Mouse (Mus musculus): ENCODE data around the gene Gucy2d. TPM values are rescaled to one million over a fixed set of nuclear protein-coding genes. Genes with fewer than 3 reads are reported as not detected.

Gucy2d gene
- polyA plus RNA-seq, 1 experiment from 2014 or later = 0.05 TPM

- Histone ChIP-seq H3K4me1 (peaks cover 29% of the 10 kb centered on the region), H3K36me3 (no peaks in the 10 kb centered on the region), H3K27me3 (ENCODE audit: low read depth, poor library complexity, severe bottlenecking) (no peaks in the 10 kb centered on the region), H3K4me3 (no peak overlapping the region), H3K27ac (0 out of 2 replicates have a peak overlapping the region, but pooled peaks have one; percentile 1), H3K9me3 (replicated peaks) (no peaks in the 10 kb centered on the region)
- DNase-seq (ENCODE audit: low spot score) = no peak
- whole genome bisulfite sequencing = 57% methylated on average over 11 of the region's 11 CpGs
Observed at GRCm38 (mm10) chr7:98423546-98423945, 16.7 kb upstream of the Gucy2d start.

- Histone ChIP-seq H3K27me3 (ENCODE audit: low read depth, poor library complexity, severe bottlenecking) (no peaks in the 10 kb centered on the region), H3K27ac (no peak overlapping the region), H3K4me3 (no peak overlapping the region), H3K9me3 (replicated peaks) (no peaks in the 10 kb centered on the region), H3K36me3 (no peaks in the 10 kb centered on the region), H3K4me1 (peaks cover 23% of the 10 kb centered on the region)
- 83% methylated on average over 6 of the region's 6 CpGs for WGBS
- no peak for DNase-seq (ENCODE audit: low spot score)
Observed at GRCm38 (mm10) chr7:98424396-98424795, 15.8 kb upstream of the Gucy2d start.

- peaks cover 16% of the 10 kb centered on the region; the same call in 1 of the 2 replicates for H3K4me1 ChIP-seq
- DNase-seq (ENCODE audit: low spot score) = no peak
- H3K27ac ChIP-seq = no peak overlapping the region
- 96% methylated on average over 3 of the region's 3 CpGs for WGBS
- no peaks in the 10 kb centered on the region for H3K27me3 ChIP-seq (ENCODE audit: low read depth, poor library complexity, severe bottlenecking)
- no peak overlapping the region for H3K4me3 ChIP-seq
- no peaks in the 10 kb centered on the region for H3K9me3 ChIP-seq (replicated peaks)
- no peaks in the 10 kb centered on the region for H3K36me3 ChIP-seq
Observed at GRCm38 (mm10) chr7:98425551-98425950, 14.7 kb upstream of the Gucy2d start.

- no peak for DNase-seq (ENCODE audit: low spot score)
- Histone ChIP-seq H3K27ac (no peak overlapping the region), H3K36me3 (no peaks in the 10 kb centered on the region), H3K4me3 (no peak overlapping the region), H3K4me1 (peaks cover 16% of the 10 kb centered on the region; the same call in 1 of the 2 replicates), H3K27me3 (ENCODE audit: low read depth, poor library complexity, severe bottlenecking) (no peaks in the 10 kb centered on the region), H3K9me3 (replicated peaks) (no peaks in the 10 kb centered on the region)
- WGBS = 86% methylated on average over 5 of the region's 5 CpGs
Observed at GRCm38 (mm10) chr7:98426641-98427040, 13.6 kb upstream of the Gucy2d start.

- no peaks in the 10 kb centered on the region for H3K27me3 ChIP-seq (ENCODE audit: low read depth, poor library complexity, severe bottlenecking)
- 83% methylated on average over 11 of the region's 11 CpGs for WGBS
- no peak for DNase-seq (ENCODE audit: low spot score)
- no peaks in the 10 kb centered on the region for H3K36me3 ChIP-seq
- H3K9me3 ChIP-seq (replicated peaks) = no peaks in the 10 kb centered on the region
- H3K27ac ChIP-seq = 0 out of 2 replicates have a peak overlapping the region, but pooled peaks have one; percentile 28
- H3K4me1 ChIP-seq = peaks cover 16% of the 10 kb centered on the region; the same call in 1 of the 2 replicates
- H3K4me3 ChIP-seq = no peak overlapping the region
Observed at GRCm38 (mm10) chr7:98427115-98427835, 12.9 kb upstream of the Gucy2d start.

- 92% methylated on average over 3 of the region's 3 CpGs for WGBS
- Histone ChIP-seq H3K4me3 (no peak overlapping the region), H3K27ac (no peak overlapping the region), H3K36me3 (no peaks in the 10 kb centered on the region), H3K9me3 (replicated peaks) (no peaks in the 10 kb centered on the region), H3K27me3 (ENCODE audit: low read depth, poor library complexity, severe bottlenecking) (no peaks in the 10 kb centered on the region), H3K4me1 (0 out of 2 replicates have a peak, but pooled peaks cover 10% of the 10 kb centered on the region)
- no peak for DNase-seq (ENCODE audit: low spot score)
Observed at GRCm38 (mm10) chr7:98429579-98429978, 10.6 kb upstream of the Gucy2d start.

GRCm38 (mm10) chr7:98430785-98431184 is 9.4 kb upstream of the Gucy2d start:
- DNase-seq (ENCODE audit: low spot score) = peak; percentile 79
- 0 out of 2 replicates have a peak, but pooled peaks cover 10% of the 10 kb centered on the region for H3K4me1 ChIP-seq
- H3K4me3 ChIP-seq = no peak overlapping the region
- 50% methylated on average over 3 of the region's 3 CpGs for WGBS
- H3K27ac ChIP-seq = no peak overlapping the region
- H3K27me3 ChIP-seq (ENCODE audit: low read depth, poor library complexity, severe bottlenecking) = no peaks in the 10 kb centered on the region
- no peaks in the 10 kb centered on the region for H3K9me3 ChIP-seq (replicated peaks)
- H3K36me3 ChIP-seq = no peaks in the 10 kb centered on the region

GRCm38 (mm10) chr7:98437629-98438028 is 2.6 kb upstream of the Gucy2d start:
- peak; percentile 66 for DNase-seq (ENCODE audit: low spot score)
- Histone ChIP-seq H3K36me3 (no peaks in the 10 kb centered on the region), H3K9me3 (replicated peaks) (no peaks in the 10 kb centered on the region), H3K27ac (no peak overlapping the region), H3K4me3 (no peak overlapping the region), H3K4me1 (no peaks in the 10 kb centered on the region), H3K27me3 (ENCODE audit: low read depth, poor library complexity, severe bottlenecking) (no peaks in the 10 kb centered on the region)
- 35% methylated on average over 9 of the region's 9 CpGs for WGBS

GRCm38 (mm10) chr7:98446873-98447272 is 6.7 kb downstream of the Gucy2d start:
- H3K4me1 ChIP-seq = no peaks in the 10 kb centered on the region
- no peaks in the 10 kb centered on the region for H3K27me3 ChIP-seq (ENCODE audit: low read depth, poor library complexity, severe bottlenecking)
- no peaks in the 10 kb centered on the region for H3K9me3 ChIP-seq (replicated peaks)
- WGBS = 78% methylated on average over 3 of the region's 3 CpGs
- DNase-seq (ENCODE audit: low spot score) = no peak
- H3K36me3 ChIP-seq = no peaks in the 10 kb centered on the region
- no peak overlapping the region for H3K4me3 ChIP-seq
- no peak overlapping the region for H3K27ac ChIP-seq

- no peaks in the 10 kb centered on the region for H3K27me3 ChIP-seq (ENCODE audit: low read depth, poor library complexity, severe bottlenecking)
- no peak overlapping the region for H3K27ac ChIP-seq
- H3K4me1 ChIP-seq = no peaks in the 10 kb centered on the region
- no peaks in the 10 kb centered on the region for H3K9me3 ChIP-seq (replicated peaks)
- H3K36me3 ChIP-seq = no peaks in the 10 kb centered on the region
- H3K4me3 ChIP-seq = no peak overlapping the region
- no peak for DNase-seq (ENCODE audit: low spot score)
- WGBS = 70% methylated on average over 11 of the region's 11 CpGs
Observed at GRCm38 (mm10) chr7:98447585-98448308, 7.5 kb downstream of the Gucy2d start.

GRCm38 (mm10) chr7:98448309-98448630 is 8.1 kb downstream of the Gucy2d start:
- Histone ChIP-seq H3K9me3 (replicated peaks) (no peaks in the 10 kb centered on the region), H3K36me3 (no peaks in the 10 kb centered on the region), H3K4me1 (no peaks in the 10 kb centered on the region), H3K4me3 (no peak overlapping the region), H3K27me3 (ENCODE audit: low read depth, poor library complexity, severe bottlenecking) (no peaks in the 10 kb centered on the region), H3K27ac (no peak overlapping the region)
- DNase-seq (ENCODE audit: low spot score) = no peak
- 91% methylated on average over 5 of the region's 5 CpGs for WGBS

GRCm38 (mm10) chr7:98449696-98450095 is 9.5 kb downstream of the Gucy2d start:
- no peaks in the 10 kb centered on the region for H3K9me3 ChIP-seq (replicated peaks)
- no peak overlapping the region for H3K27ac ChIP-seq
- DNase-seq (ENCODE audit: low spot score) = no peak
- H3K4me1 ChIP-seq = peaks cover 3% of the 10 kb centered on the region
- no peak overlapping the region for H3K4me3 ChIP-seq
- no peaks in the 10 kb centered on the region for H3K27me3 ChIP-seq (ENCODE audit: low read depth, poor library complexity, severe bottlenecking)
- H3K36me3 ChIP-seq = no peaks in the 10 kb centered on the region
- 82% methylated on average over 9 of the region's 9 CpGs for WGBS

GRCm38 (mm10) chr7:98454397-98455120 is 14.3 kb downstream of the Gucy2d start:
- WGBS = 73% methylated on average over 10 of the region's 10 CpGs
- Histone ChIP-seq H3K4me3 (no peak overlapping the region), H3K27ac (no peak overlapping the region), H3K9me3 (replicated peaks) (no peaks in the 10 kb centered on the region), H3K27me3 (ENCODE audit: low read depth, poor library complexity, severe bottlenecking) (no peaks in the 10 kb centered on the region), H3K4me1 (peaks cover 8% of the 10 kb centered on the region), H3K36me3 (no peaks in the 10 kb centered on the region)
- DNase-seq (ENCODE audit: low spot score) = no peak
